Mouse (Mus musculus) kidney, adult 2 months (tissue): ENCODE results near the gene Ppm1b.

Source experiments
- CTCF ChIP-seq: fragments of 200-500 bp; conservative IDR thresholded peaks from 2 replicates; pipeline ENCODE4 v1.5.1; 2011; ENCODE audit warnings: low read depth, mild to moderate bottlenecking, control low read depth, low read length, moderate library complexity, mixed read lengths; ENCODE audit not compliant: insufficient read depth, insufficient read length
- POLR2A ChIP-seq: fragments of 200-500 bp; IDR thresholded peaks from one replicate; pipeline ENCODE4 v1.6.1; 2011; ENCODE audit warnings: low read depth, low read length, control low read depth

DNA sequence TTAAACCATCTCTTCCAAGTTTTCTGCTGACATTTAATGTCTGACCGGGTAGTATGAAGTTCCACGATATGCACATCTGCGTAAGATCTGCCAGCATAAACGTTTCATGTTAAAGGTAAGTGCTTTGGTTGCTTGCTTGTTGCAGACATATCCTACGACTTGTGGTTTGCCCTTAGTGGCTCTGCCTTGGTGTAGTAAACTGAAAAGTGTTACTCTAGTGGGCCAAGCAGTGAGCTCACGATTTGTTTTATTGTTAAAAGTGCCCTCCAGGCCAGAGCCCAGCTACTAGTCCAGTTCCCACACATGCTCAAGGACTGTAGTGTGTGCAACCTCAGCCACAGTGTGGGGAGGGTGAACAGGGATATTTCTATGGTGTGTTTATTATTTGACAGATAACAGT lies 69.9 kb downstream of the Ppm1b start:
- TF ChIP-seq CTCF (no peak), POLR2A (no peak)
